Mouse (Mus musculus) ES-E14 (cell line): ENCODE measurements around the gene Mboat2. TPM values are rescaled to one million over a fixed set of nuclear protein-coding genes. Genes with fewer than 3 reads are reported as not detected.

ENCODE experiments used
- DNase-seq: peaks from one replicate; pipeline ENCODE4 v3.0.0-alpha.2; 2013; ENCODE audit warnings: low read depth, low spot score
- H3K27ac ChIP-seq: 2 replicates; pipeline ENCODE4 v1.5.1; 2012; ENCODE audit warnings: low read depth, mild to moderate bottlenecking, low read length, moderate library complexity, mixed read lengths; ENCODE audit not compliant: poor library complexity, insufficient read depth, severe bottlenecking
- H3K36me3 ChIP-seq: 2 replicates; pipeline ENCODE4 v1.6.1; 2012; ENCODE audit warnings: mild to moderate bottlenecking, low read length, moderate library complexity, mixed read lengths; ENCODE audit not compliant: control insufficient read depth, poor library complexity, insufficient read depth, severe bottlenecking
- H3K4me1 ChIP-seq, 2 experiments: fragments of 150-350 bp in 1 of 2; sonication (generic) in 1 of 2; 2 replicates each; pipeline ENCODE4 v1.6.1; 2012; ENCODE audit warnings: low read length in 2 of 2, mild to moderate bottlenecking in 1 of 2, mixed read lengths in 1 of 2; ENCODE audit not compliant: control insufficient read depth in 2 of 2, insufficient read depth in 2 of 2, poor library complexity in 1 of 2
- H3K4me3 ChIP-seq, 2 experiments: fragments of 150-350 bp in 1 of 2; sonication (generic) in 1 of 2; 2 replicates each; pipeline ENCODE4 v1.5.1; 2012; ENCODE audit warnings: low read length in 2 of 2, low read depth in 1 of 2, mild to moderate bottlenecking in 1 of 2, mixed read lengths in 1 of 2; ENCODE audit not compliant: insufficient read depth in 1 of 2, poor library complexity in 1 of 2, severe bottlenecking in 1 of 2
- H3K9ac ChIP-seq: 2 replicates; pipeline ENCODE4 v1.6.1; 2012; ENCODE audit warnings: low read depth, mild to moderate bottlenecking, low read length, mixed read lengths; ENCODE audit not compliant: poor library complexity, insufficient read depth, severe bottlenecking
- H3K9me3 ChIP-seq: fragments of 150-350 bp; sonication (generic); 2 replicates; pipeline ENCODE4 v1.6.1; 2012; ENCODE audit warnings: low read depth, mild to moderate bottlenecking, low read length; ENCODE audit not compliant: control insufficient read depth, insufficient read depth
- CHD2 ChIP-seq: IDR thresholded peaks from 2 replicates; pipeline ENCODE4 v1.6.1; 2014; ENCODE audit warnings: mild to moderate bottlenecking, low read depth, low read length, inconsistent platforms
- HCFC1 ChIP-seq: IDR thresholded peaks from 2 replicates; pipeline ENCODE4 v1.6.1; 2012; ENCODE audit warnings: low read length, inconsistent platforms, borderline replicate concordance; ENCODE audit not compliant: insufficient read depth
- MAFK ChIP-seq: IDR thresholded peaks from 2 replicates; pipeline ENCODE4 v1.6.1; 2014; ENCODE audit warnings: mild to moderate bottlenecking, low read depth, low read length, inconsistent platforms; ENCODE audit not compliant: insufficient read depth
- ZC3H11A ChIP-seq: IDR thresholded peaks from 2 replicates; pipeline ENCODE4 v1.6.1; 2012; ENCODE audit warnings: low read depth, mild to moderate bottlenecking, inconsistent platforms, low read length, borderline replicate concordance
- ZNF384 ChIP-seq: IDR thresholded peaks from 2 replicates; pipeline ENCODE4 v1.6.1; 2012; ENCODE audit warnings: low read depth, low read length, inconsistent platforms
- in situ Hi-C, 2 experiments: fragments of 600-800 bp; cut with MboI; formaldehyde crosslinking; loops; one replicate each; pipeline ENCODE4 v1.15.1; 2025; ENCODE audit warnings: low sequenced_read_pairs in 2 of 2, inconsistent platforms in 1 of 2; ENCODE audit not compliant: unreplicated experiment in 2 of 2
- total RNA-seq: library from RNA; depleted of rRNA; stranded (reverse); fragments of 300-350 nt; gene quantifications from 2 replicates; pipeline ENCODE4 v1.2.3, GENCODE M21; 2012

Mboat2 gene
- total RNA-seq, 1 experiment, result 16.0 TPM

- H3K27ac ChIP-seq, result no peak overlapping the region
- H3K4me3 ChIP-seq, result no peak overlapping the region
- no peak overlapping the region for H3K9ac ChIP-seq
- TF ChIP-seq ZC3H11A (no peak), HCFC1 (no peak), ZNF384 (no peak), MAFK (no peak), CHD2 (no peak)
- no peak for DNase-seq
- no peaks in the 10 kb centered on the region for H3K9me3 ChIP-seq
- H3K4me1 ChIP-seq, result peaks cover 14 to 30% of the 10 kb centered on the region in 2 experiments
- in situ Hi-C loops, result no loop called here
- H3K36me3 ChIP-seq, result no peaks in the 10 kb centered on the region; the same call in 1 of the 2 replicates
These were observed 10.6 kb downstream of the Mboat2 start for GRCm38 (mm10) chr12:24841115-24841879.

GRCm38 (mm10) chr12:24842299-24842910 lies 11.7 kb downstream of the Mboat2 start:
- TF ChIP-seq CHD2, result no peak
- TF ChIP-seq ZNF384, result no peak
- no peak for TF ChIP-seq HCFC1
- TF ChIP-seq MAFK, result no peak
- no peak for TF ChIP-seq ZC3H11A
- Histone ChIP-seq H3K9ac (no peak overlapping the region), H3K4me3 (no peak overlapping the region), H3K9me3 (no peaks in the 10 kb centered on the region), H3K27ac (no peak overlapping the region), H3K4me1 (peaks cover 16 to 26% of the 10 kb centered on the region in 2 experiments), H3K36me3 (no peaks in the 10 kb centered on the region; the same call in 1 of the 2 replicates)
- no peak for DNase-seq
- in situ Hi-C loops, result no loop called here

GRCm38 (mm10) chr12:24843395-24844072 lies 12.9 kb downstream of the Mboat2 start:
- H3K4me1 ChIP-seq, result peaks cover 12 to 19% of the 10 kb centered on the region in 2 experiments
- H3K36me3 ChIP-seq, result no peaks in the 10 kb centered on the region; the same call in 1 of the 2 replicates
- TF ChIP-seq ZNF384, result no peak
- TF ChIP-seq HCFC1, result no peak
- TF ChIP-seq MAFK, result no peak
- TF ChIP-seq CHD2, result no peak
- no peak for TF ChIP-seq ZC3H11A
- H3K9ac ChIP-seq, result no peak overlapping the region
- H3K27ac ChIP-seq, result no peak overlapping the region
- in situ Hi-C loops, result no loop called here
- no peaks in the 10 kb centered on the region for H3K9me3 ChIP-seq
- H3K4me3 ChIP-seq, result no peak overlapping the region
- DNase-seq, result no peak

- no peaks in the 10 kb centered on the region for H3K9me3 ChIP-seq
- in situ Hi-C loops, result no loop called here
- H3K9ac ChIP-seq, result no peak overlapping the region
- H3K4me1 ChIP-seq, result peaks cover 12 to 17% of the 10 kb centered on the region in 2 experiments
- H3K36me3 ChIP-seq, result no peaks in the 10 kb centered on the region; the same call in 1 of the 2 replicates
- H3K27ac ChIP-seq, result no peak overlapping the region
- no peak overlapping the region for H3K4me3 ChIP-seq
- DNase-seq, result no peak
- TF ChIP-seq HCFC1, result no peak
- no peak for TF ChIP-seq ZNF384
These were observed 14.7 kb downstream of the Mboat2 start for GRCm38 (mm10) chr12:24845344-24845743.
